Mouse (Mus musculus): ENCODE results near the gene Yap1. TPM values are rescaled to one million over a fixed set of nuclear protein-coding genes. Genes with fewer than 3 reads are reported as not detected.
A peak's percentile ranks its signal among the peaks of the same experiment; 100 is the strongest.

Yap1 gene
- polyA plus RNA-seq, 1 experiment from 2014 or later = 25.0 TPM

GRCm38 (mm10) chr9:8003301-8004271, 810 bp downstream of the Yap1 start:
- Histone ChIP-seq H3K36me3 (ENCODE audit: control insufficient read depth, insufficient read depth, low read length) (no peaks in the 10 kb centered on the region), H3K4me1 (ENCODE audit: control insufficient read depth, insufficient read depth, low read length) (peaks cover 9% of the 10 kb centered on the region), H3K27ac (ENCODE audit: low read depth, low read length) (peak overlapping the region; percentile 87), H3K9ac (ENCODE audit: low read length) (peak overlapping the region; percentile 94), H3K27me3 (ENCODE audit: control insufficient read depth, insufficient read depth, low read length) (no peaks in the 10 kb centered on the region), H3K9me3 (ENCODE audit: control insufficient read depth, low read length) (no peaks in the 10 kb centered on the region), H3K4me2 (peak overlapping the region; percentile 76), H3K4me3 (ENCODE audit: low read depth, low read length) (peak overlapping the region; percentile 78)
- peak; percentile 73 for ATAC-seq (ENCODE audit: low FRiP score)
- DNase-seq (ENCODE audit: low spot score, missing footprints) = peak; percentile 98
- WGBS = under 1% methylated on average over 75 of the region's 82 CpGs

DNA sequence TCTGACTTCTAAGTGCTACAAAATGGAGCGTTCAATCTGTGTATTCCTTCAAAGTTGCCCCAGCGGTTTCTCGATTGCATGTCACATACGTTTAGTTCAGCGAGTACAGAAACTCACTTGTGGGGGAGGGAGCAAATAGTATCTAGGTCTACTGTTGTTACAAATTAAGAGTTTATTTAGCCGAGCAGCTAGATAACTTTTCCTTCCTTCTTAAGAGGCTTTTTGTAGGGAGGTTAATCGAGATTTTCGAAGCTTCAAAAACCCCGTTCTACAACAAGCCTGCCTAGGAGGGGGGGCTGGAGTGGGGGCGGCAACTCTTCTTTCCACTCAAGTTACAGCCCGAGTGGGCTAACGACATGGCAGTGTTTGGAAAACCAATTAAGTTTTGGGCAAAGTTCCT, 1.6 kb downstream of the Yap1 start:
- peak; percentile 90 for DNase-seq (ENCODE audit: low spot score, missing footprints)
- 2% methylated on average over 12 of the region's 12 CpGs for WGBS
- H3K9ac ChIP-seq (ENCODE audit: low read length) = peak overlapping the region; percentile 94
- peak overlapping the region; percentile 76 for H3K4me2 ChIP-seq
- H3K4me3 ChIP-seq (ENCODE audit: low read depth, low read length) = peak overlapping the region; percentile 78
- H3K27me3 ChIP-seq (ENCODE audit: control insufficient read depth, insufficient read depth, low read length) = no peaks in the 10 kb centered on the region
- no peak for ATAC-seq (ENCODE audit: low FRiP score)
- no peaks in the 10 kb centered on the region for H3K9me3 ChIP-seq (ENCODE audit: control insufficient read depth, low read length)
- no peaks in the 10 kb centered on the region for H3K36me3 ChIP-seq (ENCODE audit: control insufficient read depth, insufficient read depth, low read length)
- H3K4me1 ChIP-seq (ENCODE audit: control insufficient read depth, insufficient read depth, low read length) = peaks cover 9% of the 10 kb centered on the region
- H3K27ac ChIP-seq (ENCODE audit: low read depth, low read length) = no peak overlapping the region

DNA sequence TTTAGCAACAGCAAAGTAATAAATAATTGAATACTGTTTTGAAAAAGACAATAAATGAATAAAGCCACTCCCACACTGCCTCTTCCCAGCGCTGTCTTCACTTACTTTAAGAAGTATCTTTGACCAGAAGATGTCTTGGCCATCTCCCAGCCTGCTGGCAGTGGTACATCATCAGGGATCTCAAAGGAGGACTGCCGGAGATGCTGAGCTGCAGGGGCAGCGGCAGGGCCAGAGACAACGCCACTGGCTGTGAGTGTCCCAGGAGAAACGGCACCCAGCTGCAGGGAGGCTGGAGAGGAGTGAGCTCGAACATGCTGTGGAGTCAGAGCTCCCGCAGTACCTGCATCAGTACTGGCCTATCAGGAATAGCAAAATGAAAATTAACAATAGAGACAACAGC, 3.0 kb downstream of the Yap1 start:
- peaks cover 9% of the 10 kb centered on the region for H3K4me1 ChIP-seq (ENCODE audit: control insufficient read depth, insufficient read depth, low read length)
- no peaks in the 10 kb centered on the region for H3K27me3 ChIP-seq (ENCODE audit: control insufficient read depth, insufficient read depth, low read length)
- no peaks in the 10 kb centered on the region for H3K9me3 ChIP-seq (ENCODE audit: control insufficient read depth, low read length)
- 59% methylated on average over 7 of the region's 7 CpGs for WGBS
- no peak overlapping the region for H3K27ac ChIP-seq (ENCODE audit: low read depth, low read length)
- no peak overlapping the region for H3K4me2 ChIP-seq
- ATAC-seq (ENCODE audit: low FRiP score) (no peak), DNase-seq (ENCODE audit: low spot score, missing footprints) (no peak)
- no peak overlapping the region for H3K9ac ChIP-seq (ENCODE audit: low read length)
- H3K36me3 ChIP-seq (ENCODE audit: control insufficient read depth, insufficient read depth, low read length) = no peaks in the 10 kb centered on the region
- no peak overlapping the region for H3K4me3 ChIP-seq (ENCODE audit: low read depth, low read length)

DNA sequence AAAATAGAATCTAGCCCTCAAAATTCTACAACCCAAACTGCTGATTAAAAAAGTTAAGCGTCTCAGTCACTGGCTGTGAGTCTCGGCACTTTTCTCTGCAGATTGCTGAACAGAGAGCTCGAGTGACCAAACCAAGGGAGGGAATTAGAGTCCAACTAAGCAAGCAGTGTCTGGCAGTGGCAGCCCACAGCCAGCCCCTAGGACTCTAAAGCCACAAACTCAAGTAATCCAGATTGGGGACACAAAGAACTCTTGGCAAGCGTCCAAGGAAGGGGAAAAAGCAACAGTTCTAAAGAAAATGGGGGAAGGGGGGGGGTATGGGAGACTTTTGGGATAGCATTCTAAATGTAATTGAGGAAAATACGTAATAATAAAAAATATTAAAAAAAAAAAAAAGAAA, 10.1 kb downstream of the Yap1 start:
- WGBS = 86% methylated on average over 5 of the region's 5 CpGs
- DNase-seq (ENCODE audit: low spot score, missing footprints) (no peak), ATAC-seq (ENCODE audit: low FRiP score) (0 out of 2 replicates have a peak, but pooled peaks have one; percentile 22)
- Histone ChIP-seq H3K27ac (ENCODE audit: low read depth, low read length) (no peak overlapping the region), H3K4me2 (no peak overlapping the region), H3K36me3 (ENCODE audit: control insufficient read depth, insufficient read depth, low read length) (no peaks in the 10 kb centered on the region), H3K27me3 (ENCODE audit: control insufficient read depth, insufficient read depth, low read length) (no peaks in the 10 kb centered on the region), H3K9me3 (ENCODE audit: control insufficient read depth, low read length) (no peaks in the 10 kb centered on the region), H3K4me1 (ENCODE audit: control insufficient read depth, insufficient read depth, low read length) (no peaks in the 10 kb centered on the region), H3K4me3 (ENCODE audit: low read depth, low read length) (no peak overlapping the region), H3K9ac (ENCODE audit: low read length) (no peak overlapping the region)

DNA sequence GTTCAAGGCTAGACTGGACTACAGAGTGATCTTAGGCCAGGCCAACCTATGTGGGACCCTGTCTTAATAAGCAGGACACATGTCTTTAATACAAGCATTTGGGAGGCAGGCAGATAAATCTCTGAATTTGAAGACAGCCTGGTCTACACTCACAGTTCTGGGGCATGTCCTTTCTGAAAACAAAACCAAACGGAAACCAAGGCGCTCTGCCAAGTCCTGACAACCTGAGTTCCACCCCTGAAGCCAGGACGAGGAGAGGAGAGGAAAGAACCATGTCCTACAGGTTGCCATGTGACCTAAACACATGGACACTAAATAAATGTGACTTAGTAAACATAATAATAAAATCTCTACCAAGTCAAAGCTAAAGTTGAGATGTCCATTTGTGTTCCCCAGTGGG, 11.7 kb downstream of the Yap1 start:
- ATAC-seq (ENCODE audit: low FRiP score) (no peak), DNase-seq (ENCODE audit: low spot score, missing footprints) (no peak)
- H3K27me3 ChIP-seq (ENCODE audit: control insufficient read depth, insufficient read depth, low read length) = no peaks in the 10 kb centered on the region
- H3K9me3 ChIP-seq (ENCODE audit: control insufficient read depth, low read length) = no peaks in the 10 kb centered on the region
- H3K4me3 ChIP-seq (ENCODE audit: low read depth, low read length) = no peak overlapping the region
- H3K27ac ChIP-seq (ENCODE audit: low read depth, low read length) = no peak overlapping the region
- peaks cover 3% of the 10 kb centered on the region; the same call in 1 of the 2 replicates for H3K36me3 ChIP-seq (ENCODE audit: control insufficient read depth, insufficient read depth, low read length)
- no peaks in the 10 kb centered on the region for H3K4me1 ChIP-seq (ENCODE audit: control insufficient read depth, insufficient read depth, low read length)
- WGBS = 88% methylated on average over 3 of the region's 3 CpGs
- H3K4me2 ChIP-seq = no peak overlapping the region
- no peak overlapping the region for H3K9ac ChIP-seq (ENCODE audit: low read length)

- Histone ChIP-seq H3K4me3 (ENCODE audit: low read depth, low read length) (no peak overlapping the region), H3K9me3 (ENCODE audit: control insufficient read depth, low read length) (no peaks in the 10 kb centered on the region), H3K9ac (ENCODE audit: low read length) (no peak overlapping the region), H3K36me3 (ENCODE audit: control insufficient read depth, insufficient read depth, low read length) (peaks cover 3% of the 10 kb centered on the region; the same call in 1 of the 2 replicates), H3K4me2 (no peak overlapping the region), H3K27me3 (ENCODE audit: control insufficient read depth, insufficient read depth, low read length) (no peaks in the 10 kb centered on the region), H3K27ac (ENCODE audit: low read depth, low read length) (no peak overlapping the region), H3K4me1 (ENCODE audit: control insufficient read depth, insufficient read depth, low read length) (no peaks in the 10 kb centered on the region)
- DNase-seq (ENCODE audit: low spot score, missing footprints) (no peak), ATAC-seq (ENCODE audit: low FRiP score) (no peak)
- 87% methylated on average over 4 of the region's 4 CpGs for WGBS
Measured at GRCm38 (mm10) chr9:7990897-7991296, 13.5 kb downstream of the Yap1 start.

DNA sequence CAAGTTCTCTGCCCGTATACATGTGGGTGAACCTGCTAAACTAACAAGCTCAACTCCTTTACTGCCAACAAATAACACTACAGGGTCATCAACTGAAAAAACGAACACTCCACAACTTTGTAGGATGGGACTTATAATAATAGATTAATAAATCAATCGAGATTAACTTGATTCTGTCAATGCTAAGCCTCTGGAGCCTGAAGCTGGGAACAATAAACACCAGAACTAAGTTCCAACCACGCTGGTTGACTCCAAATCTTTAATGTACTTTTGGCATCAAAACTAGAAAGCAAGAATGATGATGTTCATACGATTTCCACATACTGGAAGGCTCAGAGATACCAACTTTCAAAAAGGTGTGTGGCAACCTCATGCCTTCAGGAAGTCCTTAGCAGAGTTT, 17.3 kb downstream of the Yap1 start:
- Histone ChIP-seq H3K9me3 (ENCODE audit: control insufficient read depth, low read length) (no peaks in the 10 kb centered on the region), H3K9ac (ENCODE audit: low read length) (no peak overlapping the region), H3K4me3 (ENCODE audit: low read depth, low read length) (no peak overlapping the region), H3K4me2 (no peak overlapping the region), H3K4me1 (ENCODE audit: control insufficient read depth, insufficient read depth, low read length) (no peaks in the 10 kb centered on the region; the same call in 1 of the 2 replicates), H3K27ac (ENCODE audit: low read depth, low read length) (no peak overlapping the region), H3K27me3 (ENCODE audit: control insufficient read depth, insufficient read depth, low read length) (no peaks in the 10 kb centered on the region), H3K36me3 (ENCODE audit: control insufficient read depth, insufficient read depth, low read length) (peaks cover 3% of the 10 kb centered on the region; the same call in 1 of the 2 replicates)
- ATAC-seq (ENCODE audit: low FRiP score) (no peak), DNase-seq (ENCODE audit: low spot score, missing footprints) (no peak)
- 86% methylated on average over 5 of the region's 5 CpGs for WGBS

DNA sequence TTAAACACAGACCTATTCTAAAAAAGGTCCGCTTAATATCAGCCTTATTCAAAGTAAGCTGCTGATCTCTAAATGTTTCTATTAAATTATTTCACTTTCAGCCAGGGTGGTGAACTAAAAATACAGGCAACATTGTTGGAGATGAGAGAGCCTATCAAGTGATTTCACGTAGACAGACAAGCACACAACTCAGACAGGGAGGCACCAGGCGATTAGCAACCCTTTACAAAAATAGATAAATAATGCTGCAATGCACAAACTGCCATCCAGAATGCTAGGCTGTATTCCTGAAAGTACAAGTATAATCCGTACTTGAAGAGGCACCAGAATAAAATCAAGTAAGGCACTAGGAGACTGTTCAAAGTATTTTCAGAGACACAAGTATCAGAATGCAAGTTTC, 20.1 kb downstream of the Yap1 start:
- Histone ChIP-seq H3K36me3 (ENCODE audit: control insufficient read depth, insufficient read depth, low read length) (peaks cover 3% of the 10 kb centered on the region), H3K27ac (ENCODE audit: low read depth, low read length) (no peak overlapping the region), H3K9ac (ENCODE audit: low read length) (no peak overlapping the region), H3K4me3 (ENCODE audit: low read depth, low read length) (no peak overlapping the region), H3K4me1 (ENCODE audit: control insufficient read depth, insufficient read depth, low read length) (no peaks in the 10 kb centered on the region; the same call in 1 of the 2 replicates), H3K4me2 (no peak overlapping the region), H3K27me3 (ENCODE audit: control insufficient read depth, insufficient read depth, low read length) (no peaks in the 10 kb centered on the region), H3K9me3 (ENCODE audit: control insufficient read depth, low read length) (no peaks in the 10 kb centered on the region)
- DNase-seq (ENCODE audit: low spot score, missing footprints) (no peak), ATAC-seq (ENCODE audit: low FRiP score) (no peak)
- WGBS = 84% methylated on average over 4 of the region's 4 CpGs

DNA sequence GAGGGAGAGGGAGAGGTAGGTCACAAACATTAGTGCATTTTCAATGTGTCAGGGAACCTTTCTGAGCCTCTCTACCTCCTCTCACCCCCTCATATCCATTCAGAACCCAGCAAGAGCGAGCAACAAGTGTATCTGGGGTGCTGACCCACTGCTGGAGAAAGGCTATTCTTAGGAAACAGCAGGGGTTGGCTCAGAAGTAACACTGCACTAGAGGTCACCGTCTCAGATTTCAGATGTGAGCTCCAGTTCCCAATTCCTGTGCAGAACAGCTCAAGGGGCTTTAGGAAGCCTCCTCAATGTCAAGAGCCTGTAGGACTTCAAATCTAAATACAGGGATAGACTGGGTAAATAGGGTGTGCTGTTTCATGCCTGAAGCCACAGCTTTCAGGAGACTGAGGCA, 20.7 kb downstream of the Yap1 start:
- H3K9me3 ChIP-seq (ENCODE audit: control insufficient read depth, low read length) = no peaks in the 10 kb centered on the region
- H3K9ac ChIP-seq (ENCODE audit: low read length) = no peak overlapping the region
- no peak for ATAC-seq (ENCODE audit: low FRiP score)
- no peaks in the 10 kb centered on the region for H3K27me3 ChIP-seq (ENCODE audit: control insufficient read depth, insufficient read depth, low read length)
- no peak overlapping the region for H3K27ac ChIP-seq (ENCODE audit: low read depth, low read length)
- no peak for DNase-seq (ENCODE audit: low spot score, missing footprints)
- peaks cover 3% of the 10 kb centered on the region for H3K36me3 ChIP-seq (ENCODE audit: control insufficient read depth, insufficient read depth, low read length)
- 17% methylated on average over 2 of the region's 2 CpGs for WGBS
- no peak overlapping the region for H3K4me2 ChIP-seq
- H3K4me1 ChIP-seq (ENCODE audit: control insufficient read depth, insufficient read depth, low read length) = no peaks in the 10 kb centered on the region; the same call in 1 of the 2 replicates
- no peak overlapping the region for H3K4me3 ChIP-seq (ENCODE audit: low read depth, low read length)
